Mouse (Mus musculus): ENCODE data around the gene Tmx4.
"Not testable (repeated sequence)": the region's sequence is repeated elsewhere in the genome, so short reads cannot be mapped to it uniquely, and the experiment has no call there.

Gene Tmx4

GRCm38 (mm10) chr2:134643514-134644300, at the start of gene Tmx4:
TSS of gene Tmx4 (minus strand) at chr2:134644145.
- DNase-seq (ENCODE audit: low spot score): peak; percentile 94

- DNase-seq (ENCODE audit: low spot score): no peak
Observed at GRCm38 (mm10) chr2:134692125-134692524, 48.2 kb upstream of the Tmx4 start.

GRCm38 (mm10) chr2:134691055-134691454, 47.1 kb upstream of the Tmx4 start:
- no peak for DNase-seq (ENCODE audit: low spot score)

GRCm38 (mm10) chr2:134682326-134682725, 38.4 kb upstream of the Tmx4 start:
- no peak for DNase-seq (ENCODE audit: low spot score)

GRCm38 (mm10) chr2:134681271-134681961, 37.5 kb upstream of the Tmx4 start:
- peak; percentile 45 for DNase-seq (ENCODE audit: low spot score)

- DNase-seq (ENCODE audit: low spot score): no peak
Observed at GRCm38 (mm10) chr2:134679567-134679966, 35.6 kb upstream of the Tmx4 start.

GRCm38 (mm10) chr2:134675465-134675864, 31.5 kb upstream of the Tmx4 start:
- no peak for DNase-seq (ENCODE audit: low spot score)

GRCm38 (mm10) chr2:134673604-134674003, 29.7 kb upstream of the Tmx4 start:
- DNase-seq (ENCODE audit: low spot score): no peak

- DNase-seq (ENCODE audit: low spot score): no peak
Observed at GRCm38 (mm10) chr2:134656477-134656876, 12.5 kb upstream of the Tmx4 start.

GRCm38 (mm10) chr2:134654668-134655067, 10.7 kb upstream of the Tmx4 start:
- DNase-seq (ENCODE audit: low spot score): no peak

- no peak for DNase-seq (ENCODE audit: low spot score)
Observed at GRCm38 (mm10) chr2:134652759-134653158, 8.8 kb upstream of the Tmx4 start.

- DNase-seq (ENCODE audit: low spot score): no peak
Observed at GRCm38 (mm10) chr2:134648999-134649398, 5.1 kb upstream of the Tmx4 start.

GRCm38 (mm10) chr2:134645752-134646151, 1.8 kb upstream of the Tmx4 start:
- no peak for DNase-seq (ENCODE audit: low spot score)

GRCm38 (mm10) chr2:134645166-134645565, 1.2 kb upstream of the Tmx4 start:
- DNase-seq (ENCODE audit: low spot score): no peak

- DNase-seq (ENCODE audit: low spot score): no peak
Observed at GRCm38 (mm10) chr2:134644301-134644912, 462 bp upstream of the Tmx4 start.

GRCm38 (mm10) chr2:134642377-134642776, 1.6 kb downstream of the Tmx4 start:
- DNase-seq (ENCODE audit: low spot score): no peak

- DNase-seq (ENCODE audit: low spot score): no peak
Observed at GRCm38 (mm10) chr2:134641372-134641771, 2.6 kb downstream of the Tmx4 start.

GRCm38 (mm10) chr2:134640398-134640797, 3.5 kb downstream of the Tmx4 start:
- DNase-seq (ENCODE audit: low spot score): no peak

GRCm38 (mm10) chr2:134628541-134628940, 15.4 kb downstream of the Tmx4 start:
- not testable (repeated sequence) for DNase-seq (ENCODE audit: low spot score)

- DNase-seq (ENCODE audit: low spot score): no peak
Observed at GRCm38 (mm10) chr2:134604935-134605334, 39.0 kb downstream of the Tmx4 start.

- no peak for DNase-seq (ENCODE audit: low spot score)
Observed at GRCm38 (mm10) chr2:134591081-134591694, 52.8 kb downstream of the Tmx4 start.

GRCm38 (mm10) chr2:134585243-134585642, 58.7 kb downstream of the Tmx4 start:
- no peak for DNase-seq (ENCODE audit: low spot score)

GRCm38 (mm10) chr2:134559422-134559821, 84.5 kb downstream of the Tmx4 start:
- DNase-seq (ENCODE audit: low spot score): no peak
